Mouse (Mus musculus) ES-E14 (cell line): Measurements from ENCODE around the gene Bnc2. TPM values are rescaled to one million over a fixed set of nuclear protein-coding genes. Genes with fewer than 3 reads are reported as not detected.

Experiments
- DNase-seq: peaks from one replicate; pipeline ENCODE4 v3.0.0-alpha.2; 2013; ENCODE audit warnings: low read depth, low spot score
- H3K27ac ChIP-seq: 2 replicates; pipeline ENCODE4 v1.5.1; 2012; ENCODE audit warnings: low read depth, mild to moderate bottlenecking, low read length, moderate library complexity, mixed read lengths; ENCODE audit not compliant: poor library complexity, insufficient read depth, severe bottlenecking
- H3K36me3 ChIP-seq: 2 replicates; pipeline ENCODE4 v1.6.1; 2012; ENCODE audit warnings: mild to moderate bottlenecking, low read length, moderate library complexity, mixed read lengths; ENCODE audit not compliant: control insufficient read depth, poor library complexity, insufficient read depth, severe bottlenecking
- H3K4me1 ChIP-seq, 2 experiments: fragments of 150-350 bp in 1 of 2; sonication (generic) in 1 of 2; 2 replicates each; pipeline ENCODE4 v1.6.1; 2012; ENCODE audit warnings: low read length in 2 of 2, mild to moderate bottlenecking in 1 of 2, mixed read lengths in 1 of 2; ENCODE audit not compliant: control insufficient read depth in 2 of 2, insufficient read depth in 2 of 2, poor library complexity in 1 of 2
- H3K4me3 ChIP-seq, 2 experiments: fragments of 150-350 bp in 1 of 2; sonication (generic) in 1 of 2; 2 replicates each; pipeline ENCODE4 v1.5.1; 2012; ENCODE audit warnings: low read length in 2 of 2, low read depth in 1 of 2, mild to moderate bottlenecking in 1 of 2, mixed read lengths in 1 of 2; ENCODE audit not compliant: insufficient read depth in 1 of 2, poor library complexity in 1 of 2, severe bottlenecking in 1 of 2
- H3K9ac ChIP-seq: 2 replicates; pipeline ENCODE4 v1.6.1; 2012; ENCODE audit warnings: low read depth, mild to moderate bottlenecking, low read length, mixed read lengths; ENCODE audit not compliant: poor library complexity, insufficient read depth, severe bottlenecking
- H3K9me3 ChIP-seq: fragments of 150-350 bp; sonication (generic); 2 replicates; pipeline ENCODE4 v1.6.1; 2012; ENCODE audit warnings: low read depth, mild to moderate bottlenecking, low read length; ENCODE audit not compliant: control insufficient read depth, insufficient read depth
- CHD2 ChIP-seq: IDR thresholded peaks from 2 replicates; pipeline ENCODE4 v1.6.1; 2014; ENCODE audit warnings: mild to moderate bottlenecking, low read depth, low read length, inconsistent platforms
- HCFC1 ChIP-seq: IDR thresholded peaks from 2 replicates; pipeline ENCODE4 v1.6.1; 2012; ENCODE audit warnings: low read length, inconsistent platforms, borderline replicate concordance; ENCODE audit not compliant: insufficient read depth
- MAFK ChIP-seq: IDR thresholded peaks from 2 replicates; pipeline ENCODE4 v1.6.1; 2014; ENCODE audit warnings: mild to moderate bottlenecking, low read depth, low read length, inconsistent platforms; ENCODE audit not compliant: insufficient read depth
- ZC3H11A ChIP-seq: IDR thresholded peaks from 2 replicates; pipeline ENCODE4 v1.6.1; 2012; ENCODE audit warnings: low read depth, mild to moderate bottlenecking, inconsistent platforms, low read length, borderline replicate concordance
- ZNF384 ChIP-seq: IDR thresholded peaks from 2 replicates; pipeline ENCODE4 v1.6.1; 2012; ENCODE audit warnings: low read depth, low read length, inconsistent platforms
- in situ Hi-C, 2 experiments: fragments of 600-800 bp; cut with MboI; formaldehyde crosslinking; loops; one replicate each; pipeline ENCODE4 v1.15.1; 2025; ENCODE audit warnings: low sequenced_read_pairs in 2 of 2, inconsistent platforms in 1 of 2; ENCODE audit not compliant: unreplicated experiment in 2 of 2
- total RNA-seq: library from RNA; depleted of rRNA; stranded (reverse); fragments of 300-350 nt; gene quantifications from 2 replicates; pipeline ENCODE4 v1.2.3, GENCODE M21; 2012

Gene Bnc2
- total RNA-seq, 1 experiment: 15.1 TPM

- no peaks in the 10 kb centered on the region for H3K9me3 ChIP-seq
- in situ Hi-C loops: no loop called here
- H3K4me1 ChIP-seq: no peaks in the 10 kb centered on the region
- H3K27ac ChIP-seq: no peak overlapping the region
- no peak overlapping the region for H3K9ac ChIP-seq
- TF ChIP-seq CHD2 (no peak), ZNF384 (no peak), HCFC1 (no peak), MAFK (no peak), ZC3H11A (no peak)
- no peaks in the 10 kb centered on the region for H3K36me3 ChIP-seq
- DNase-seq: no peak
- no peak overlapping the region for H3K4me3 ChIP-seq
Measured at GRCm38 (mm10) chr4:84627616-84628015, 47.5 kb downstream of the Bnc2 start.

- in situ Hi-C loops: no loop called here
- Histone ChIP-seq H3K9me3 (no peaks in the 10 kb centered on the region), H3K9ac (no peak overlapping the region), H3K36me3 (no peaks in the 10 kb centered on the region), H3K4me3 (no peak overlapping the region), H3K27ac (no peak overlapping the region), H3K4me1 (peaks cover 6% of the 10 kb centered on the region in 2 experiments; a peak in 3 of 4 replicates)
- no peak for DNase-seq
- TF ChIP-seq ZC3H11A (no peak), HCFC1 (no peak), MAFK (no peak), ZNF384 (no peak), CHD2 (no peak)
Measured at GRCm38 (mm10) chr4:84623312-84623711, 51.8 kb downstream of the Bnc2 start.

- TF ChIP-seq CHD2 (no peak), ZC3H11A (no peak), HCFC1 (no peak)
- no peak overlapping the region for H3K9ac ChIP-seq
- no peak for DNase-seq
- peaks cover 6% of the 10 kb centered on the region in 2 experiments; a peak in 3 of 4 replicates for H3K4me1 ChIP-seq
- no peaks in the 10 kb centered on the region for H3K36me3 ChIP-seq
- H3K9me3 ChIP-seq: no peaks in the 10 kb centered on the region
- H3K27ac ChIP-seq: no peak overlapping the region
- H3K4me3 ChIP-seq: no peak overlapping the region
- in situ Hi-C loops: no loop called here
Measured at GRCm38 (mm10) chr4:84621785-84622184, 53.3 kb downstream of the Bnc2 start.

- no peak overlapping the region for H3K4me3 ChIP-seq
- in situ Hi-C loops: no loop called here
Measured at GRCm38 (mm10) chr4:84609861-84610260, 65.2 kb downstream of the Bnc2 start.

DNA sequence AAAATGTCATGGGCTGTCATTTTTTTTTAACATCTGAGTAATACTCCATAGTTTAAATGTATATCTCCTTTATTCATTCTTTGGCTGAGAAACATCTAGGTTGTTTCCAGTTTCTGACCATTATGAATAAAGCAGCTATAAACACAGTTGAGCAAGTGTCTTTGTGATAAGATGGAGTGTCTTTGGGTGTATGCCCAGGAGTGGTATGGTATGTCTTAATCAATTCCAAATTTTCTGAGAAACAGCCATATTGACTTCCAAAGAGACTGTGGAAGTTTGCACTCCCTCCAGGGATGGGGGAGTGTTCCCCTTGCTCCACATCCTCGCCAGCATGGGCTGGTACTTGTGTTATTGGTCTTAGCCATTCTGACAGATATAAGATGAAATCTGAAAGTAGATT, 70.6 kb downstream of the Bnc2 start:
- peaks cover 0 to 3% of the 10 kb centered on the region in 2 experiments; a peak in 2 of 4 replicates for H3K4me1 ChIP-seq
- no peak for DNase-seq
- no peaks in the 10 kb centered on the region for H3K36me3 ChIP-seq
- no peak overlapping the region for H3K27ac ChIP-seq
- no peak overlapping the region for H3K9ac ChIP-seq
- in situ Hi-C loops: no loop called here
- TF ChIP-seq ZC3H11A: no peak
- TF ChIP-seq ZNF384: no peak
- TF ChIP-seq CHD2: no peak
- TF ChIP-seq MAFK: no peak
- no peak for TF ChIP-seq HCFC1
- no peaks in the 10 kb centered on the region for H3K9me3 ChIP-seq
- H3K4me3 ChIP-seq: no peak overlapping the region

More at GRCm38 (mm10) chr4:84609861-84610260, 65.2 kb downstream of the Bnc2 start:
- H3K4me1 ChIP-seq: no peaks in the 10 kb centered on the region
- DNase-seq: no peak
- no peaks in the 10 kb centered on the region for H3K9me3 ChIP-seq
- no peaks in the 10 kb centered on the region for H3K36me3 ChIP-seq
- H3K27ac ChIP-seq: no peak overlapping the region
- no peak overlapping the region for H3K9ac ChIP-seq
- no peak for TF ChIP-seq HCFC1
